Mouse (Mus musculus) right cerebral cortex, postnatal 4 days (tissue): Measurements from ENCODE around the gene Srpr.

ENCODE experiments used
- DNase-seq: peaks from one replicate; pipeline ENCODE4 v3.0.0-alpha.2; 2022

The Srpr gene

GRCm38 (mm10) chr9:35263431-35263830 is 63.5 kb downstream of the Srpr start:
- DNase-seq: no peak

- no peak for DNase-seq
These were observed 64.5 kb downstream of the Srpr start for GRCm38 (mm10) chr9:35264509-35264908.

- peak; percentile 92 for DNase-seq
These were observed 67.4 kb downstream of the Srpr start, which contains the start of the genes Fam118b and Rpusd4 for GRCm38 (mm10) chr9:35267146-35267975. Gene Fam118b (minus strand): TSS chr9:35267805. Gene Rpusd4 (plus strand): TSS chr9:35267865.

- DNase-seq: peak; percentile 12
These were observed 68.2 kb downstream of the Srpr start for GRCm38 (mm10) chr9:35267976-35268715.

GRCm38 (mm10) chr9:35277855-35278365 is 77.9 kb downstream of the Srpr start:
- DNase-seq: no peak

GRCm38 (mm10) chr9:35278451-35278850 is 78.5 kb downstream of the Srpr start:
- DNase-seq: no peak

GRCm38 (mm10) chr9:35282006-35282850 is 82.3 kb downstream of the Srpr start:
- DNase-seq: peak; percentile 61

GRCm38 (mm10) chr9:35282851-35283200 is 82.9 kb downstream of the Srpr start:
- no peak for DNase-seq

- no peak for DNase-seq
These were observed 83.6 kb downstream of the Srpr start for GRCm38 (mm10) chr9:35283415-35284069.

- DNase-seq: no peak
These were observed 84.4 kb downstream of the Srpr start for GRCm38 (mm10) chr9:35284351-35284750.

GRCm38 (mm10) chr9:35286351-35286750 is 86.4 kb downstream of the Srpr start:
- DNase-seq: no peak

GRCm38 (mm10) chr9:35289992-35290391 is 90.0 kb downstream of the Srpr start:
- no peak for DNase-seq

GRCm38 (mm10) chr9:35290417-35290816 is 90.4 kb downstream of the Srpr start:
- DNase-seq: no peak

GRCm38 (mm10) chr9:35290916-35291315 is 90.9 kb downstream of the Srpr start:
- DNase-seq: no peak

- DNase-seq: no peak
These were observed 93.5 kb downstream of the Srpr start for GRCm38 (mm10) chr9:35293465-35293864.
